Mouse (Mus musculus) kidney, postnatal 25 days (tissue): ENCODE data around the gene Mief1.

Experiments used
- DNase-seq, 2 experiments: peaks; one replicate each; pipeline ENCODE4 v3.0.0; 2021; ENCODE audit warnings: mixed read lengths in 2 of 2

Gene Mief1

DNA sequence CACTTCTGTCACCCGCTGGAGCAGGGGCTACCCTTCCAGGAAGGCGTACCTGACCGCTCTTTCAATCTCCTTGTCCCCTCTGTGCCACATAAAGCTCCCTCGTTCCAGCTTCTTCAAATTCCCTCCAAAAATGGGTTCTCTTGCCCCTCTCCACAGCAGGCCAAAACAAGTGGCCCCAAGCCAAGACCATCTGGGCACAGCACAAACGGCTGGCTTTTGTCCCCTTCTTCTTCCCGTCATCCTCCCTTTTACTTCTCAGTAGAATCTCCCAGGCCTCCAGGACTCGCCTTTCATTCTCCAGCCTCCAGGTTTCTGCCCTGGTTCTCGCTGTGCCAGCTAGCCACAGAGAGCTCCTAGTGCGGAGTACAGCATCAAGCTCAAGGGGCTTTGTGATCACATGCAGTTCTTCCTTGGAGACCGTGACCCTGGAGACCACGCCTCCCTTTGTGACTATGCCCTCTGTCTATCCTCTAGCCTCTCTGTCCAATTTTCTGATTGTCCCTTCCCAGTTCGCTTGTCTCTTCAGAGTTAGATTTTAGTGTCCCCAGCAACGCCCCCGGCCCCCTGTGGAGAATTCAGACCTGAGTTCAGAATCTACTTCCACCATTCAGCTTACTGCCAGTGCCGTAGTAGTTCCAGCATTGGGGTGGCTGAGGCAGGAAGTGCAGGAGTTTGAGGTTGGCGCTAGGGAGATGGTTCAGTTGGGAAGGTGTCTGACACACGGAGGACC lies 5.6 kb upstream of the Mief1 start:
- no peak for DNase-seq

GRCm38 (mm10) chr15:80232331-80232730 lies 1.5 kb upstream of the Mief1 start:
- DNase-seq, result no peak

- no peak for DNase-seq
Measured at GRCm38 (mm10) chr15:80233053-80233452, 765 bp upstream of the Mief1 start.

DNA sequence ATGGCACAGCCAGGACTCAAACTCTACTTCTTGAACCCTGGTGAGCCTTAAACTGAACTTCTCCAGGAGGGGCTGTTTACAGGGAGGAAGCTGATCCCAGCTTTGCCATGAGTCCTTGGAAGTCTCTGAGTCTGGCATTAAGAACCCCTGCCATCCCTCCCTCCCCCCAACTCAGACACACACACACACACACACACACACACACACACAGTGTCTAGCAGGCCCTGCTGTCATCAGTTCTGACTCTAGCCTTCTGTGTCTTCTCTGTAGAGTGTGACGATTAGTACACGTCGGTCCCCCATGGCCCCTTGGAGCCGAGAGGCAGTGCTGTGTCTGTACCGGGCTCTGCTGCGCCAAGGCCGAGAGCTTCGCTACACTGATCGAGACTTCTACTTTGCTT lies 1.7 kb downstream of the Mief1 start, which contains the start of gene AC140267.1:
Gene AC140267.1, plus strand, starts transcription at position 301 of the 400 bp plus-strand sequence.
- DNase-seq, result no peak

GRCm38 (mm10) chr15:80248135-80248534 lies 14.3 kb downstream of the Mief1 start:
- no peak for DNase-seq

- DNase-seq, result no peak
Measured at GRCm38 (mm10) chr15:80248596-80248995, 14.8 kb downstream of the Mief1 start.

- no peak for DNase-seq
Measured at GRCm38 (mm10) chr15:80249672-80250071, 15.9 kb downstream of the Mief1 start.

DNA sequence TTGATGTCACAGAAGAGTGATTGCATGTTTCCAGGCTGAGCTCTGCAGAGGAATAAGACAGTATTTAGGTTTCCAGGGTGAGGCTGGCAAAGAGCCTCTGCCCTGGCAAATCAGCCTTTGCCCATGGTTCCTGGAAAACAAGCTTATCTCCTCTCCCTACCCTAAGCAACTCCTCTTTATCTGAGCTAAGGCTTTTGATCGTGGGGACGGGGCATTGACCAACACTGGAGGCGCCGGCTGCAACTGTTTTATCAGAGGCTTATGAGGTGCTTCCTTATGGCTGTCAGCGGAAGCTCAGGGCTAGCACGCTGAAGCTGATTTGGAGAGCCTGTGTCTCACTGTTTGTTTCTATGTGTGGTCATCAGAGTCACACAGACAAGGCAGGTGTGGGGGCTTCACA lies 16.8 kb downstream of the Mief1 start:
- no peak for DNase-seq

- no peak for DNase-seq
Measured at GRCm38 (mm10) chr15:80253530-80253929, 19.7 kb downstream of the Mief1 start.

- DNase-seq, result peak in 1 of 2 experiments; percentile 50
Measured at GRCm38 (mm10) chr15:80254207-80254606, 20.4 kb downstream of the Mief1 start.

DNA sequence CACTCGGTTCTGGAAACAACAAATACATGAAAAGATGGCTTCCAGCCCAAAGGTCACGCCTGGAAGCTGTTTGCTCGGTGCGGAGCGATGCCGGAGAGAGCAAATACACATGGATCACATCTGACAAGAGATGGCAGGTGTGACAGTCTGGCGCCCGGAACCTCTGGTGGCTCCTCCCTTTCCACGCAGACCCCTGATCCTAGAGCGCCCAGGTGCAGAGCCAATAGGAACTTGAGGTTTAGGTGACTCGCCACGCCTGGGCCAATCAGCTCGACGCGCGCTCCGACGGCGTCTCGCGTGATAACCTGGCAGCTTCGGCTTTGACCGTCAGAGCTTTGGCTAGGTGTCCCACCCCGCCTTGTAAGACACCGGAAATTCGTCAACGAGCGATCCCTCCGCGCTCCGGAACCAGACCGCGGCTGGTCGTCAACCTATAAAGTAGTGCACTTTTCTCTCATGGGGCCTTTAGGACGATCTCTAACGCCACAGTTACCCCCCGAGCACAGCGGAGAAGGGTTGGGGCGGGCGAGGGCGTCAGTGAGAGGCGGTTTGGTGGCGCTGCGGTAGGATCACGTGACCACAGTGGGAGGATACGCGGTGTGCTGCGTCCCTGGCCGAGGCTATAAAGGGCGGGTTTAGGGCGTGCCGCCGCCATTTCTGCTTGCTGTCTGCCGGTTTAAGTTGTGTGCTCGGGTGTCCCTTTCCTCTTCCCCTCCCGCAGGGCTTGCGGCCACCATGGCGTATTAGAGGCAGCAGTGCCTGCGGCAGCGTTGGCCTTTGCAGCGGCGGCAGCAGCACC lies 21.2 kb downstream of the Mief1 start, which contains the start of gene Atf4:
Gene Atf4, plus strand, starts transcription at position 338 of the 799 bp plus-strand sequence.
- peak; percentile 98 to 100 for DNase-seq

GRCm38 (mm10) chr15:80255646-80256121 lies 21.9 kb downstream of the Mief1 start:
- DNase-seq, result peak; percentile 88 to 94

- DNase-seq, result no peak
Measured at GRCm38 (mm10) chr15:80256242-80256641, 22.4 kb downstream of the Mief1 start.

DNA sequence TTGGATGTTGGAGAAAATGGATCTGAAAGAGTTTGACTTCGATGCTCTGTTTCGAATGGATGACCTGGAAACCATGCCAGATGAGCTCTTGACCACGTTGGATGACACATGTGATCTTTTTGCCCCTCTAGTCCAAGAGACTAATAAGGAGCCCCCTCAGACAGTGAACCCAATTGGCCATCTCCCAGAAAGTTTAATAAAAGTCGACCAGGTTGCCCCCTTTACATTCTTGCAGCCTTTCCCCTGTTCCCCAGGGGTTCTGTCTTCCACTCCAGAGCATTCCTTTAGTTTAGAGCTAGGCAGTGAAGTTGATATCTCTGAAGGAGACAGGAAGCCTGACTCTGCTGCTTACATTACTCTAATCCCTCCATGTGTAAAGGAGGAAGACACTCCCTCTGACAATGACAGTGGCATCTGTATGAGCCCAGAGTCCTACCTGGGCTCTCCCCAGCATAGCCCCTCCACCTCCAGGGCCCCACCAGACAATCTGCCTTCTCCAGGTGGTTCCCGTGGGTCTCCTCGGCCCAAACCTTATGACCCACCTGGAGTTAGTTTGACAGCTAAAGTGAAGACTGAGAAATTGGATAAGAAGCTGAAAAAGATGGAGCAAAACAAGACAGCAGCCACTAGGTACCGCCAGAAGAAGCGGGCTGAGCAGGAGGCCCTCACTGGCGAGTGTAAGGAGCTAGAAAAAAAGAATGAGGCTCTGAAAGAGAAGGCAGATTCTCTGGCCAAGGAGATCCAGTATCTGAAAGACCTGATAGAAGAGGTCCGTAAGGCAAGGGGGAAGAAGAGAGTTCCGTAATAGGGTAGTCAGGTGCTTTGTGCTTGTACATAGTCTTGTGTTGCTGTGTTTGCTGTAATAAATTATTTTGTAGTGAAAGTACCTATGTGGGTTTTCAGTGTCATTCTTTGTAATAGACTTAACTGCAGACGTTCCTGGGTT lies 23.1 kb downstream of the Mief1 start:
- no peak for DNase-seq

DNA sequence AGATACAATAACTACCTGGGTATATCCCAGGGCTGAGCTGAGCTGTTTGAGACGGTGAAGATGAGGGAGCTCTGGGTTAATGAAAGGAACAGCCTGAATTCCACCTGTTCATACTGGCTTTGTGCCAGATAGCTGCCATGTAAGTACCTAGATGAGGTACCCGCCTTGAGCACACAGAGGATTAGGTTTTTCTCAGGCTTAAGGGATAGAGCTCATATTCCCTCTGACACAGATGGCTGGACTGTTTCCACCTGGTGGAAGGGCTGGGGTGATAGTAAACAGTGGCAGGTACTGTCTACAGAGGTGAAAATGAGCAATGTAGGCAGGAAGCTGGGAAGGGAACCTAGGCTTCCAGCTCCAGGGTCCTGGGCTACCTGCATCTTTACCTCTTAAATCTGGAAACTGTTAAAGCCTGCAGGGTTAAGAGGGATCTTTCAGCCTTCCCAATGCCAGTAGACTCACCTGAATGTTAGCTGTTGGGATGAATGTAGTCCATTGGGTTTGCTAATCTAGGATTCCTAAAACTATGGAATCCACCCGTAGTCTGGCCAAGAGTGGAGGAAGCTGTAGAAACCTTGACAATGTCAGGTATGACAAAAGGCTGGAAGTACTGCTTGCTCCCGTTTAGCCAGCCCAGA lies 23.9 kb downstream of the Mief1 start:
- DNase-seq, result no peak

DNA sequence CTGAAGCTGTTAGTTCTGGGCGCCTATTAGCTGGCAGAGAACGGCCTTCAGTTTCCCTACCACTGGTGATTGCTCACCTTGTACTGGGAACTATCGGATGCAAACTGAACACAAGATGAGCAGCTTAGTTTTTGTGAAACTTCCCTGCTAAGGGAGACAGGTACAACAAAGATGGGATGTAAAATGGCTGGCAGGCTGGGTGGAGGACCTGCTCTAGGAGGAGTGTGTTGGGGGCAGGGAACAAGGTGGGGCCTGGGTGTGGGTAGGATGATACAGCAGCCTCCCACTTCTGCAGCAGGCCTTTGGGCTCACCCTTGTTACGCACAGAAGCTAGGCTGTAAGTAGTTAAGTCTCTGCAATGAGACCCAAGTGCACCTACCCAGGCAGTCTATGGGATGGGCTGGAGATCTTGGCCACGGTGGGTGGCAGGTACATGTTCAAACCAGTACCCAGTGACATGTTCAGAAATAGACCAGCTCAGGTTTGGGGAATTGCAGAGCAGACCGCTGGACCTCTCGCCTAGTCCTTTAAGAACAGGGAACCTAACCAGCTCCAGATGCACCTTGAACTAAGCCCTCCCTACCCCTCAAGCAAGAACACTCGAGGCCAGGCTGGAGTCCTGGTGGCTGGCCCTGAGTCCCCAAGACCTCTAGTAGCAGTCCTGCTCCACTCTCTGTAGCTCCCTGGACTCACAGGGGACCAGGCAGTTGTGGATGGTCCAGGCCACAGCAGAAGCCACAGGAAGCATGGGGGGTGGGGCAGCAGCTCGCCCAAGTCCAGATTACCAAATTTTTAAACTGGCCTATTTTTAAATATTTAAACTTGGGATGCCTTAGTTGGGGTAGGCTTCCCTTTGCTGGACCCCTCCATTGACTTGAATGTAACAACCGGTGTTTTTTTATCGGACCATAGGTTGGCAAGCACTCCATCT lies 24.7 kb downstream of the Mief1 start:
- DNase-seq, result no peak

GRCm38 (mm10) chr15:80259406-80260045 lies 25.7 kb downstream of the Mief1 start:
- no peak for DNase-seq

- DNase-seq, result peak; percentile 86 to 90
Measured at GRCm38 (mm10) chr15:80260677-80261076, 26.9 kb downstream of the Mief1 start.

- no peak for DNase-seq
Measured at GRCm38 (mm10) chr15:80261100-80261499, 27.3 kb downstream of the Mief1 start.
